Mouse (Mus musculus): ENCODE results near the gene Ccdc9. TPM values are rescaled to one million over a fixed set of nuclear protein-coding genes. Genes with fewer than 3 reads are reported as not detected.
"Not testable (repeated sequence)": the region's sequence is repeated elsewhere in the genome, so short reads cannot be mapped to it uniquely, and the experiment has no call there.

Ccdc9 gene
- polyA plus RNA-seq, 1 experiment from 2014 or later = 18.3 TPM

GRCm38 (mm10) chr7:16280721-16281120 lies 5.9 kb downstream of the Ccdc9 start:
- no peak for TF ChIP-seq CTCF (IDR thresholded peaks at IDR 0.05)
- no peak for TF ChIP-seq EP300 (IDR thresholded peaks at IDR 0.05)
- no peak overlapping the region for H3K9ac ChIP-seq (replicated peaks; ENCODE audit: low read depth)
- no peak overlapping the region for H3K27ac ChIP-seq (ENCODE audit: low read length)
- H3K4me3 ChIP-seq (ENCODE audit: low read depth, low read length) = no peak overlapping the region
- peaks cover 44% of the 10 kb centered on the region for H3K36me3 ChIP-seq (ENCODE audit: insufficient read depth, low read length)
- no peaks in the 10 kb centered on the region; the same call in 1 of the 2 replicates for H3K4me1 ChIP-seq (ENCODE audit: insufficient read depth, low read depth, low read length)
- DNase-seq (ENCODE audit: low spot score) (no peak), ATAC-seq (no peak)
- H3K27me3 ChIP-seq (replicated peaks; ENCODE audit: insufficient read depth, low read length) = no peaks in the 10 kb centered on the region
- WGBS = 85% methylated on average over 11 of the region's 11 CpGs
- H3K4me2 ChIP-seq (replicated peaks; ENCODE audit: low read depth, low read length) = no peak overlapping the region
- no peaks in the 10 kb centered on the region for H3K9me3 ChIP-seq (ENCODE audit: low read length)

- Histone ChIP-seq H3K4me2 (replicated peaks; ENCODE audit: low read depth, low read length) (no peak overlapping the region), H3K9ac (replicated peaks; ENCODE audit: low read depth) (no peak overlapping the region), H3K27ac (ENCODE audit: low read length) (no peak overlapping the region), H3K36me3 (ENCODE audit: insufficient read depth, low read length) (peaks cover 24% of the 10 kb centered on the region; the same call in 1 of the 2 replicates), H3K27me3 (replicated peaks; ENCODE audit: insufficient read depth, low read length) (no peaks in the 10 kb centered on the region), H3K4me1 (ENCODE audit: insufficient read depth, low read depth, low read length) (peaks cover 15% of the 10 kb centered on the region; the same call in 1 of the 2 replicates), H3K4me3 (ENCODE audit: low read depth, low read length) (no peak overlapping the region), H3K9me3 (ENCODE audit: low read length) (no peaks in the 10 kb centered on the region)
- no peak for TF ChIP-seq CTCF (IDR thresholded peaks at IDR 0.05)
- TF ChIP-seq EP300 (IDR thresholded peaks at IDR 0.05) = no peak
- 75% methylated on average over 9 of the region's 10 CpGs for WGBS
- DNase-seq (ENCODE audit: low spot score) (no peak), ATAC-seq (no peak)
Observed at GRCm38 (mm10) chr7:16274922-16275890, 11.4 kb downstream of the Ccdc9 start.

- Histone ChIP-seq H3K4me1 (ENCODE audit: insufficient read depth, low read depth, low read length) (peaks cover 15% of the 10 kb centered on the region; the same call in 1 of the 2 replicates), H3K36me3 (ENCODE audit: insufficient read depth, low read length) (peaks cover 24% of the 10 kb centered on the region; the same call in 1 of the 2 replicates), H3K9ac (replicated peaks; ENCODE audit: low read depth) (0 out of 2 replicates have a peak overlapping the region, but pooled peaks have one; percentile 52), H3K27ac (ENCODE audit: low read length) (peak overlapping the region; percentile 80), H3K4me3 (ENCODE audit: low read depth, low read length) (peak overlapping the region; percentile 69), H3K27me3 (replicated peaks; ENCODE audit: insufficient read depth, low read length) (no peaks in the 10 kb centered on the region), H3K4me2 (replicated peaks; ENCODE audit: low read depth, low read length) (peak overlapping the region; percentile 98), H3K9me3 (ENCODE audit: low read length) (no peaks in the 10 kb centered on the region)
- ATAC-seq (peak; percentile 64), DNase-seq (ENCODE audit: low spot score) (peak; percentile 90)
- no peak for TF ChIP-seq CTCF (IDR thresholded peaks at IDR 0.05)
- no peak for TF ChIP-seq EP300 (IDR thresholded peaks at IDR 0.05)
- WGBS = under 1% methylated on average over 17 of the region's 18 CpGs
Observed at GRCm38 (mm10) chr7:16273766-16274140, 12.8 kb downstream of the Ccdc9 start.

GRCm38 (mm10) chr7:16273081-16273765 lies 13.4 kb downstream of the Ccdc9 start, which contains the start of gene Inafm1:
Gene Inafm1, minus strand, starts transcription at chr7:16273617.
- peak; percentile 98 for DNase-seq (ENCODE audit: low spot score)
- H3K27ac ChIP-seq (ENCODE audit: low read length) = peak within 1 kb of the TSS; percentile 80
- peaks cover 22% of the 10 kb centered on the region; the same call in 1 of the 2 replicates for H3K36me3 ChIP-seq (ENCODE audit: insufficient read depth, low read length)
- no peak for TF ChIP-seq EP300 (IDR thresholded peaks at IDR 0.05)
- TF ChIP-seq CTCF (IDR thresholded peaks at IDR 0.05) = no peak
- peak within 1 kb of the TSS; percentile 69 for H3K4me3 ChIP-seq (ENCODE audit: low read depth, low read length)
- H3K4me1 ChIP-seq (ENCODE audit: insufficient read depth, low read depth, low read length) = peaks cover 15% of the 10 kb centered on the region; the same call in 1 of the 2 replicates
- ATAC-seq = peak; percentile 90
- no peaks in the 10 kb centered on the region for H3K9me3 ChIP-seq (ENCODE audit: low read length)
- WGBS = 1% methylated on average over 29 of the region's 49 CpGs
- peak within 1 kb of the TSS; percentile 98 for H3K4me2 ChIP-seq (replicated peaks; ENCODE audit: low read depth, low read length)
- H3K27me3 ChIP-seq (replicated peaks; ENCODE audit: insufficient read depth, low read length) = no peaks in the 10 kb centered on the region
- H3K9ac ChIP-seq (replicated peaks; ENCODE audit: low read depth) = peak within 1 kb of the TSS; percentile 52

- Histone ChIP-seq H3K9ac (replicated peaks; ENCODE audit: low read depth) (peak overlapping the region; percentile 52), H3K9me3 (ENCODE audit: low read length) (no peaks in the 10 kb centered on the region), H3K4me3 (ENCODE audit: low read depth, low read length) (peak overlapping the region; percentile 69), H3K4me2 (replicated peaks; ENCODE audit: low read depth, low read length) (peak overlapping the region; percentile 98), H3K4me1 (ENCODE audit: insufficient read depth, low read depth, low read length) (peaks cover 15% of the 10 kb centered on the region; the same call in 1 of the 2 replicates), H3K27ac (ENCODE audit: low read length) (peak overlapping the region; percentile 80), H3K27me3 (replicated peaks; ENCODE audit: insufficient read depth, low read length) (no peaks in the 10 kb centered on the region), H3K36me3 (ENCODE audit: insufficient read depth, low read length) (peaks cover 18% of the 10 kb centered on the region; the same call in 1 of the 2 replicates)
- ATAC-seq (peak; percentile 86), DNase-seq (ENCODE audit: low spot score) (peak; percentile 87)
- WGBS = 0% methylated on average over 39 of the region's 46 CpGs
- peak; percentile 44 for TF ChIP-seq CTCF (IDR thresholded peaks at IDR 0.05)
- TF ChIP-seq EP300 (IDR thresholded peaks at IDR 0.05) = no peak
Observed at GRCm38 (mm10) chr7:16272681-16273080, 13.9 kb downstream of the Ccdc9 start.

GRCm38 (mm10) chr7:16271139-16271538 lies 15.5 kb downstream of the Ccdc9 start:
- Histone ChIP-seq H3K9ac (replicated peaks; ENCODE audit: low read depth) (no peak overlapping the region), H3K27me3 (replicated peaks; ENCODE audit: insufficient read depth, low read length) (no peaks in the 10 kb centered on the region), H3K4me3 (ENCODE audit: low read depth, low read length) (no peak overlapping the region), H3K4me1 (ENCODE audit: insufficient read depth, low read depth, low read length) (peaks cover 15% of the 10 kb centered on the region; the same call in 1 of the 2 replicates), H3K27ac (ENCODE audit: low read length) (no peak overlapping the region), H3K36me3 (ENCODE audit: insufficient read depth, low read length) (peaks cover 12% of the 10 kb centered on the region; the same call in 1 of the 2 replicates), H3K4me2 (replicated peaks; ENCODE audit: low read depth, low read length) (no peak overlapping the region), H3K9me3 (ENCODE audit: low read length) (no peaks in the 10 kb centered on the region)
- ATAC-seq (no peak), DNase-seq (ENCODE audit: low spot score) (no peak)
- TF ChIP-seq CTCF (IDR thresholded peaks at IDR 0.05) = no peak
- no peak for TF ChIP-seq EP300 (IDR thresholded peaks at IDR 0.05)
- 80% methylated on average over 1 of the region's 1 CpGs for WGBS

GRCm38 (mm10) chr7:16266593-16266992 lies 20.0 kb downstream of the Ccdc9 start:
- H3K9ac ChIP-seq (replicated peaks; ENCODE audit: low read depth); ATAC-seq; H3K27me3 ChIP-seq (replicated peaks; ENCODE audit: insufficient read depth, low read length); H3K9me3 ChIP-seq (ENCODE audit: low read length); H3K4me3 ChIP-seq (ENCODE audit: low read depth, low read length); H3K4me1 ChIP-seq (ENCODE audit: insufficient read depth, low read depth, low read length); H3K4me2 ChIP-seq (replicated peaks; ENCODE audit: low read depth, low read length); H3K36me3 ChIP-seq (ENCODE audit: insufficient read depth, low read length); DNase-seq (ENCODE audit: low spot score); H3K27ac ChIP-seq (ENCODE audit: low read length): not testable (repeated sequence)
- 68% methylated on average over 7 of the region's 7 CpGs for WGBS

Measured in lung, postnatal 0 days (tissue).